In genomic region chr14:121422664-121423340, GRCm38 (mm10) we compare ENCODE assay signal across 8 mouse cellular contexts. TPM values are rescaled to one million over a fixed set of nuclear protein-coding genes. Genes with fewer than 3 reads are reported as not detected.
DNase-seq lines count a peak whose midpoint lies in the region; ATAC-seq and TF ChIP-seq lines count a peak whose summit lies in the region.

No protein-coding gene starts in this region.

- H3K9me3 ChIP-seq in hindbrain, postnatal 0 days (ENCODE audit: low read length), result no peaks in the 10 kb centered on the region

- H3K4me1 ChIP-seq in bone marrow, adult 2 months (ENCODE audit: control insufficient read depth, insufficient read depth, low read length), result peaks cover 2% of the 10 kb centered on the region; the same call in 1 of the 2 replicates
- no peaks in the 10 kb centered on the region for H3K4me1 ChIP-seq in hindbrain, postnatal 0 days (ENCODE audit: insufficient read depth, low read length)

- H3K4me2 ChIP-seq in hindbrain, postnatal 0 days (ENCODE audit: low read depth, low read length), result no peak overlapping the region

- peak; percentile 64 for DNase-seq in CD4-positive helper T cell, adult 2 months (ENCODE audit: low read depth, low spot score)
- peak; percentile 48 to 66 for DNase-seq in heart, postnatal 36 days
- peak; percentile 78 for DNase-seq in lung, postnatal 25 days (ENCODE audit: low spot score)
- DNase-seq in hindbrain, postnatal 0 days (ENCODE audit: low spot score), result no peak
- no peak for DNase-seq in cerebellum, adult 18-20 months
- no peak for DNase-seq in ovary, postnatal 14 days (ENCODE audit: low spot score)
- no peak for DNase-seq in neural tube, embryonic 10.5 days (ENCODE audit: extremely low spot score, low spot score)

- H3K27me3 ChIP-seq in hindbrain, postnatal 0 days (ENCODE audit: insufficient read depth, low read length), result no peaks in the 10 kb centered on the region

- intact Hi-C loops in heart, postnatal 36 days (cut with DNase I), result loop anchor here (2.0 kb wide), 1 partner anchor 44 kb away; no protein-coding TSS in a partner anchor

- no peak overlapping the region for H3K4me3 ChIP-seq in bone marrow, adult 2 months (replicated peaks; ENCODE audit: control insufficient read depth, low read depth, low read length)
- no peak overlapping the region for H3K4me3 ChIP-seq in hindbrain, postnatal 0 days (ENCODE audit: low read length)

- H3K27ac ChIP-seq in bone marrow, adult 2 months (ENCODE audit: control insufficient read depth, insufficient read depth, low read depth, low read length, poor library complexity), result peak overlapping the region; percentile 62; the same call in 1 of the 2 replicates
- H3K27ac ChIP-seq in hindbrain, postnatal 0 days, result no peak overlapping the region

- no peak for ATAC-seq in hindbrain, postnatal 0 days

- TF ChIP-seq CTCF in bone marrow, adult 2 months (IDR thresholded peaks at IDR 0.05; ENCODE audit: control insufficient read depth, insufficient read depth, low read length), result no peak
- no peak for TF ChIP-seq CTCF in hindbrain, postnatal 0 days (IDR thresholded peaks at IDR 0.05; ENCODE audit: low read depth)

- WGBS in bone marrow, adult 2 months, result 1% methylated on average over 4 of the region's 4 CpGs
- 71% methylated on average over 4 of the region's 4 CpGs for WGBS in hindbrain, postnatal 0 days

- TF ChIP-seq POLR2A in bone marrow, adult 2 months (IDR thresholded peaks at IDR 0.05; ENCODE audit: borderline replicate concordance, control insufficient read depth, low read depth, low read length), result no peak

- H3K36me3 ChIP-seq in hindbrain, postnatal 0 days (ENCODE audit: insufficient read depth, low read length), result no peaks in the 10 kb centered on the region

- H3K9ac ChIP-seq in hindbrain, postnatal 0 days (replicated peaks; ENCODE audit: low read length), result no peak overlapping the region

RNA-seq across cellular contexts. Expression of gene Stk24, which starts 43.0 kb away (rescaled TPM):
- 38.3 and 39.7 TPM in 2 replicates for polyA plus RNA-seq in bone marrow, adult 2 months (2011; ENCODE audit: insufficient read depth, insufficient read length, low replicate concordance, missing spikeins)
- total RNA-seq in heart, postnatal 36 days (2021), result 10 to 100 TPM; 61.8 to 69.5 TPM
- 18.7 and 27.5 TPM in 2 replicates for total RNA-seq in hindbrain, postnatal 0 days (2014; rRNA removed)
- 14.2 and 15.0 TPM in 2 replicates for polyA plus RNA-seq in hindbrain, postnatal 0 days (2015; fragmentation: Nextera tagmentation; extraction: Ambion mirVana)

Comparison
In these comparisons a context has a peak if more than half of its experiments do, and no peak if none do; other contexts are left out.
1. DNase-seq: peak in CD4-positive helper T cell, adult 2 months (single experiment), heart, postnatal 36 days (2 of 2) and lung, postnatal 25 days (single experiment); none in hindbrain, postnatal 0 days (single experiment), cerebellum, adult 18-20 months (0 of 2), ovary, postnatal 14 days (single experiment) and neural tube, embryonic 10.5 days (single experiment).